Comparison of ENCODE assay signal across 11 mouse cellular contexts in genomic region chr1:157036779-157037178, GRCm38 (mm10).
DNase-seq lines count a peak whose midpoint lies in the region; ATAC-seq and TF ChIP-seq lines count a peak whose summit lies in the region.
"Had no signal": no experiment of that assay in that cellular context is flagged by ENCODE, and none has a peak within 500 bp of the region (broad histone marks: within the 10 kb centered on the region; RNA-seq: fewer than 3 reads in every experiment).

No protein-coding gene starts in this region.

- WGBS in kidney, adult 2 months: 71% methylated on average over 4 of the region's 4 CpGs
- 10% methylated on average over 4 of the region's 4 CpGs for WGBS in hindbrain, embryonic 15.5 days

- no peak overlapping the region for H3K27ac ChIP-seq in kidney, adult 2 months (ENCODE audit: insufficient read depth, low read depth, low read length)
- peak overlapping the region; percentile 11; the same call in 1 of the 2 replicates for H3K27ac ChIP-seq in hindbrain, embryonic 15.5 days (replicated peaks)
- no peak overlapping the region for H3K27ac ChIP-seq in layer of hippocampus, adult 2 months
- H3K27ac ChIP-seq: heart, embryonic 13.5 days; limb, embryonic 15.5 days had no signal

- H3K4me2 ChIP-seq in hindbrain, embryonic 15.5 days: peak overlapping the region; percentile 1; the same call in 1 of the 2 replicates
- H3K4me2 ChIP-seq: heart, embryonic 13.5 days; limb, embryonic 15.5 days had no signal

- H3K4me3 ChIP-seq in kidney, adult 2 months (ENCODE audit: insufficient read depth, low read depth, low read length): no peak overlapping the region
- no peak overlapping the region for H3K4me3 ChIP-seq in hindbrain, embryonic 15.5 days
- H3K4me3 ChIP-seq in layer of hippocampus, adult 2 months: no peak overlapping the region
- H3K4me3 ChIP-seq: heart, embryonic 13.5 days; limb, embryonic 15.5 days had no signal

- TF ChIP-seq CTCF in kidney, adult 2 months (conservative IDR thresholded peaks at IDR 0.05; ENCODE audit: insufficient read depth, insufficient read length, low read depth, low read length): no peak
- no peak for TF ChIP-seq CTCF in layer of hippocampus, adult 2 months (conservative IDR thresholded peaks at IDR 0.05)

- H3K27me3 ChIP-seq in kidney, adult 2 months (replicated peaks; ENCODE audit: control insufficient read depth, insufficient read depth, low read length): no peaks in the 10 kb centered on the region
- H3K27me3 ChIP-seq in hindbrain, embryonic 15.5 days: no peaks in the 10 kb centered on the region
- H3K27me3 ChIP-seq: heart, embryonic 13.5 days; limb, embryonic 15.5 days had no signal

- DNase-seq in kidney, postnatal 10 days: peak; percentile 38
- no peak for DNase-seq in kidney, adult 2 months
- peak; percentile 47 for DNase-seq in thymus, postnatal 4 days
- no peak for DNase-seq in thymus, postnatal 25 days
- DNase-seq in layer of hippocampus, postnatal 25 days (ENCODE audit: extremely low spot score in 1 of 2, low spot score in 1 of 2): no peak
- DNase-seq in right cerebral cortex, postnatal 25 days: no peak
- no peak for DNase-seq in layer of hippocampus, adult 2 months (ENCODE audit: low spot score in 2 of 2)
- DNase-seq: kidney, adult 8-10 months had no signal

- no peaks in the 10 kb centered on the region for H3K9me3 ChIP-seq in hindbrain, embryonic 15.5 days
- H3K9me3 ChIP-seq: heart, embryonic 13.5 days; limb, embryonic 15.5 days had no signal

- H3K4me1 ChIP-seq in kidney, adult 2 months (ENCODE audit: control insufficient read depth, insufficient read depth, low read length): no peaks in the 10 kb centered on the region
- peaks cover 41% of the 10 kb centered on the region for H3K4me1 ChIP-seq in hindbrain, embryonic 15.5 days (replicated peaks)

- TF ChIP-seq POLR2A in kidney, adult 2 months (IDR thresholded peaks at IDR 0.05; ENCODE audit: low read depth, low read length): no peak

- peak; percentile 20; the same call in 1 of the 2 replicates for ATAC-seq in hindbrain, embryonic 15.5 days (ENCODE audit: low FRiP score, low read depth)

- no peaks in the 10 kb centered on the region for H3K36me3 ChIP-seq in kidney, adult 2 months (ENCODE audit: control insufficient read depth, insufficient read depth, low read length)
- no peaks in the 10 kb centered on the region for H3K36me3 ChIP-seq in hindbrain, embryonic 15.5 days
- H3K36me3 ChIP-seq: heart, embryonic 13.5 days; limb, embryonic 15.5 days had no signal

- no peak overlapping the region for H3K9ac ChIP-seq in hindbrain, embryonic 15.5 days
- H3K9ac ChIP-seq: heart, embryonic 13.5 days; limb, embryonic 15.5 days had no signal

Comparison
In these comparisons a context has a peak if more than half of its experiments do, and no peak if none do; other contexts are left out.
1. DNase-seq: peak in kidney, postnatal 10 days (single experiment) and thymus, postnatal 4 days (single experiment); none in kidney, adult 2 months (single experiment), thymus, postnatal 25 days (single experiment), layer of hippocampus, postnatal 25 days (0 of 2), right cerebral cortex, postnatal 25 days (single experiment) and layer of hippocampus, adult 2 months (0 of 2).